Mouse (Mus musculus) embryonic facial prominence, embryonic 14.5 days (tissue): ENCODE results near the gene Syt12. TPM values are rescaled to one million over a fixed set of nuclear protein-coding genes. Genes with fewer than 3 reads are reported as not detected.

Experiments
- ATAC-seq: fragments of 200-750 bp; cut with Nextera tagmentation; 2 replicates; pipeline ENCODE4 v1.8.0; 2017; ENCODE audit warnings: low read depth, moderate number of reproducible peaks, moderate TSS enrichment
- DNase-seq: peaks from one replicate; pipeline ENCODE4 v3.0.0-alpha.2; 2015; ENCODE audit warnings: low spot score
- H3K27ac ChIP-seq: fragments of 300-500 bp; sonication (generic); replicated peaks from 2 replicates; pipeline ENCODE4 v1.5.1; 2014; ENCODE audit warnings: low read depth, mild to moderate bottlenecking, low read length, moderate library complexity
- H3K27me3 ChIP-seq: fragments of 300-500 bp; sonication (generic); replicated peaks from 2 replicates; pipeline ENCODE4 v1.6.1; 2014; ENCODE audit warnings: low read length; ENCODE audit not compliant: control insufficient read depth, insufficient read depth
- H3K36me3 ChIP-seq: fragments of 300-500 bp; sonication (generic); 2 replicates; pipeline ENCODE4 v1.6.1; 2014; ENCODE audit warnings: low read length, mixed read lengths; ENCODE audit not compliant: control insufficient read depth, insufficient read depth
- H3K4me1 ChIP-seq: fragments of 300-500 bp; sonication (generic); 2 replicates; pipeline ENCODE4 v1.6.1; 2014; ENCODE audit warnings: antibody characterized with exemption, low read length; ENCODE audit not compliant: control insufficient read depth, insufficient read depth
- H3K4me2 ChIP-seq: fragments of 300-500 bp; sonication (generic); 2 replicates; pipeline ENCODE4 v1.6.1; 2014; ENCODE audit warnings: low read depth, mild to moderate bottlenecking, low read length, moderate library complexity, mixed read lengths
- H3K4me3 ChIP-seq: fragments of 300-500 bp; sonication (generic); 2 replicates; pipeline ENCODE4 v1.5.1; 2014; ENCODE audit warnings: low read depth, mild to moderate bottlenecking, low read length
- H3K9ac ChIP-seq: fragments of 300-500 bp; sonication (generic); 2 replicates; pipeline ENCODE4 v1.6.1; 2014; ENCODE audit warnings: low read depth, mild to moderate bottlenecking, low read length, moderate library complexity, mixed read lengths
- H3K9me3 ChIP-seq: fragments of 300-500 bp; sonication (generic); 2 replicates; pipeline ENCODE4 v1.6.1; 2016; ENCODE audit warnings: low read length; ENCODE audit not compliant: control insufficient read depth
- WGBS: fragments of 180-500 bp; shearing (Covaris S2); extraction: QIAGEN DNeasy Blood & Tissue Kit; methylation state at CpG from one replicate; pipeline ENCODE4 v1.1.7; 2014; 5-methylcytosine and 5-hydroxymethylcytosine counted together
- polyA plus RNA-seq: library from polyadenylated mRNA; unstranded; fragments of >200 nt; fragmentation: Nextera tagmentation; extraction: Ambion mirVana; gene quantifications from 2 replicates; pipeline ENCODE4 v1.2.1, GENCODE M21; 2014

Syt12 gene
- polyA plus RNA-seq, 1 experiment from 2014 or later = 0.90 TPM

DNA sequence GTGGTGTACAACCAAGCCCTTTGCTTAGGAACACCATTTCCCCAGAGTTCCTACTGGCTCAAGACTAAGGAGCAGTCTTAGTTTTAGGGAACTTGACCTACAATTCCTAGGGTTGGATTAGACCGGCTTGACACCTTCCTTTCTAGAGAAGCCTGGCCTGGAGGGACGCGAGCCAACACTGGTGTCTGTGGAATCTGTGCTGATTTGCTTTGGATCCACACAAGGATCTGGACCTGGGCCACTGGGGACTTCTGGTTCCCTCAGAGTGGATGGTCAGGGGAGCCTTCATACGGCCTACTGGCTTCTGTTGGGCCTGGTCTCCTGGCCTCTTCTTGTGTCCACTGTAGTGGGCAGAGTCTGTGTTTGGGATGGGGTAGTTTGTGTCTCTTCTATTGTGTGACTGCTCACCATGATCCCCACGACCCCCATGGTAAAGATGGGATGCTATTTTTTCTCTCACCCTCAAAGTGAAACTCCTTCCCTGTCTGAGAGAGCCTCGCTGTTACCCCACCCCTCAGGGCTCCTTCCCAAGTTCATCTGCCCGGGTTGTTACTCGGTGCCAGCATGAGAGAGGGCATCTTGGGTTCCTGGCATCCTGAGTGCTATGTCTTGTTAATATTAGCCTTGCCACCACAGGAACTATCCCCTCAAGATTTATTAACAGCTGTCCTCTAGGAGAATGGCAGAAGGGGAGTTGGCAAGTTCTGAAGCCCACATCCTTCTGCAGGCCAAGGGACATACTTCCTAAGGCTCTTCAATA lies 30.4 kb downstream of the Syt12 start:
- no peak overlapping the region for H3K4me3 ChIP-seq
- H3K4me2 ChIP-seq = no peak overlapping the region
- no peaks in the 10 kb centered on the region for H3K36me3 ChIP-seq
- H3K9ac ChIP-seq = no peak overlapping the region
- H3K27ac ChIP-seq = no peak overlapping the region
- no peak for DNase-seq
- no peaks in the 10 kb centered on the region for H3K9me3 ChIP-seq
- WGBS = 88% methylated on average over 8 of the region's 8 CpGs
- H3K4me1 ChIP-seq = peaks cover 5% of the 10 kb centered on the region; the same call in 1 of the 2 replicates
- ATAC-seq = no peak
- no peaks in the 10 kb centered on the region for H3K27me3 ChIP-seq

- H3K36me3 ChIP-seq = no peaks in the 10 kb centered on the region
- H3K27ac ChIP-seq = no peak overlapping the region
- no peak overlapping the region for H3K9ac ChIP-seq
- H3K4me2 ChIP-seq = no peak overlapping the region
- no peak for ATAC-seq
- no peaks in the 10 kb centered on the region for H3K27me3 ChIP-seq
- peak; percentile 70 for DNase-seq
- peaks cover 24% of the 10 kb centered on the region for H3K4me1 ChIP-seq
- H3K4me3 ChIP-seq = no peak overlapping the region
- H3K9me3 ChIP-seq = no peaks in the 10 kb centered on the region
- WGBS = 15% methylated on average over 3 of the region's 3 CpGs
Measured at GRCm38 (mm10) chr19:4442408-4442807, 34.8 kb downstream of the Syt12 start.

DNA sequence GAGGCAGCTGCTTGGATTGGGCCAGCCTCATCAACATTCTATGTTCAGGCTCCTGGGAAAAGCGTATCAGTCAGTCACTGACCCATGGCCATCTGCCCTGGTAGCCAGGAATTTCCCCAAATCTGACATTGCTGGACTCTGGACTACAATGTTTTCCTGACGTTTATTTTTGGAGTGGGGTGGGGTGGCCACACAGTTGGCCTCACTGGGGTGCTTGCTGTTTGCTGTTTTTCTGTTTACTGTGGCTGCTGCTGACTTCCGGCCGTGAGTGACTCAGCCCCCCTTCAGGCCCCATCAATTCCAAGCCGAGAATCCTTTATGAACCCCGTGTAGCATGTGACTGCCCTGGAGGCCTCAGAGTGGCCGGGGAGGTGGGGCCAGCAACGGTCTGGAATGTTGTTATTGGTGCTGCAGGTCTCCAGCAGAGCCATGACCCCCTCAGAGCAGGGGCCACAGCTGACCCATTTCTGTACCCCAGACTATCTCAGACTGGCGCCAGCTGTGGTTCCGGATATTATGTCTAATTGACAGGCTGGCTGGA lies 35.6 kb downstream of the Syt12 start:
- peak; percentile 41; the same call in 1 of the 2 replicates for ATAC-seq

DNA sequence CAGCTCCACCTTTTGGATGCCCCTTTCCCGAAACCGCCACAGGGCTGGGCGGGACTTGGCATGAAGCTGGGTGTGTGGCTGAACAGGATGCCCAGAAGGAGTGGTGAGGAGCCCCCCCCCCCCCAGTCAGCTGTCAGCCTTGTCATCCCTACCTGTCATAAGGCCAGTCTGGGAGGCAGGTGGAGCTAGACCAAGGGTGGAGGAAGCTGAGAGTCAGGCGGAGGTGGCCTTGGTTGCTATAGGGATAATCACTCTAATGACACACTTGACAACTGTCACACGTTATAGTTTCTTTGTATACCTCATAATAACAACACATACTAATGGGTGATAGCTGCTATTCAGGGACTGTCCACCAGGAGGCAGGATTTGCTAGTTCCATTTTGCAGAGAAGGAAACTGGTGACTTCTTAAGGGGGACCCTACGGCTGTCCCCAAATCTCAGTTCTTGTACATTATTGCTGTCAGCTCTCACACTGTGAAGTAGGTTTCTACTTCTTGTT lies 36.1 kb downstream of the Syt12 start:
- Histone ChIP-seq H3K9ac (no peak overlapping the region), H3K27me3 (no peaks in the 10 kb centered on the region), H3K36me3 (no peaks in the 10 kb centered on the region; the same call in 1 of the 2 replicates), H3K4me2 (no peak overlapping the region), H3K27ac (peak overlapping the region; percentile 44; the same call in 1 of the 2 replicates), H3K9me3 (no peaks in the 10 kb centered on the region), H3K4me1 (peaks cover 24% of the 10 kb centered on the region), H3K4me3 (no peak overlapping the region)
- 31% methylated on average over 6 of the region's 6 CpGs for WGBS
- DNase-seq (no peak), ATAC-seq (no peak)

More for the DNA sequence above, 35.6 kb downstream of the Syt12 start:
- WGBS = 22% methylated on average over 10 of the region's 10 CpGs
- peak; percentile 49 for DNase-seq
- Histone ChIP-seq H3K4me3 (no peak overlapping the region), H3K27ac (peak overlapping the region; percentile 44; the same call in 1 of the 2 replicates), H3K4me2 (no peak overlapping the region), H3K36me3 (no peaks in the 10 kb centered on the region), H3K27me3 (no peaks in the 10 kb centered on the region), H3K4me1 (peaks cover 24% of the 10 kb centered on the region), H3K9me3 (no peaks in the 10 kb centered on the region), H3K9ac (no peak overlapping the region)

GRCm38 (mm10) chr19:4440222-4440621 lies 37.0 kb downstream of the Syt12 start:
- ATAC-seq = no peak

GRCm38 (mm10) chr19:4439161-4439801 lies 38.0 kb downstream of the Syt12 start, which contains the start of gene Rhod:
Rhod (minus strand) TSS chr19:4439432.
- Histone ChIP-seq H3K4me3 (peak within 1 kb of the TSS; percentile 75), H3K9me3 (no peaks in the 10 kb centered on the region), H3K4me1 (peaks cover 24% of the 10 kb centered on the region), H3K36me3 (peaks cover 8% of the 10 kb centered on the region), H3K27ac (peak within 1 kb of the TSS; percentile 70), H3K9ac (peak within 1 kb of the TSS; percentile 82), H3K27me3 (no peaks in the 10 kb centered on the region), H3K4me2 (peak within 1 kb of the TSS; percentile 94)
- DNase-seq = peak; percentile 68
- ATAC-seq = peak; percentile 74
- WGBS = under 1% methylated on average over 33 of the region's 51 CpGs

More at GRCm38 (mm10) chr19:4440222-4440621, 37.0 kb downstream of the Syt12 start:
- Histone ChIP-seq H3K9me3 (no peaks in the 10 kb centered on the region), H3K4me2 (peak overlapping the region; percentile 94), H3K4me3 (peak overlapping the region; percentile 75), H3K27ac (no peak overlapping the region), H3K9ac (0 out of 2 replicates have a peak overlapping the region, but pooled peaks have one; percentile 82), H3K36me3 (peaks cover 8% of the 10 kb centered on the region), H3K4me1 (peaks cover 24% of the 10 kb centered on the region), H3K27me3 (no peaks in the 10 kb centered on the region)
- peak; percentile 75 for DNase-seq
- WGBS = 11% methylated on average over 8 of the region's 8 CpGs

GRCm38 (mm10) chr19:4438791-4439160 lies 38.5 kb downstream of the Syt12 start:
- Histone ChIP-seq H3K4me1 (peaks cover 24% of the 10 kb centered on the region), H3K9me3 (no peaks in the 10 kb centered on the region), H3K27ac (peak overlapping the region; percentile 70), H3K4me3 (peak overlapping the region; percentile 75), H3K9ac (peak overlapping the region; percentile 82), H3K27me3 (no peaks in the 10 kb centered on the region), H3K36me3 (peaks cover 8% of the 10 kb centered on the region), H3K4me2 (peak overlapping the region; percentile 94)
- DNase-seq (no peak), ATAC-seq (0 out of 2 replicates have a peak, but pooled peaks have one; percentile 1)
- WGBS = 5% methylated on average over 8 of the region's 8 CpGs

DNA sequence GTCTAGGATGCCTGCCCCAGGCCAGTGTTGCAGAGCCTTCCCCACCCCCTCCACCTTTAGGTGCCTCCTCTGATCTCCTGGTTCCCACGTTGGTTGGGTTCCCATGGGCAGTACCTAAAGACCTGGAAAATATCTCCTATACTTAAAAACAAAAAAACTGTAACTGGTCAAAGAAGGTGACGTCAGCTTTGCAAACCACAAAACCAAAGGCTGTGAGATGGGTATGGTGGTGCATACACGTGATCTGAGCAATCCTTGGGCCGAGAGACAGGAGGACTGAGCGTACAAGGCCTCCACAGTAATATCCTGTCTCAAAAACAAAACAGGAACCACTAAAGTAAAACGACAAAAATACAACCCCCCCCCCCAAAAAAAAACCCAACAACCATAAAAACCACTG lies 39.4 kb downstream of the Syt12 start:
- WGBS = 68% methylated on average over 6 of the region's 6 CpGs
- no peak overlapping the region for H3K27ac ChIP-seq
- peaks cover 8% of the 10 kb centered on the region for H3K36me3 ChIP-seq
- ATAC-seq = no peak
- H3K27me3 ChIP-seq = no peaks in the 10 kb centered on the region
- H3K4me2 ChIP-seq = peak overlapping the region; percentile 94; the same call in 1 of the 2 replicates
- no peak overlapping the region for H3K4me3 ChIP-seq
- no peaks in the 10 kb centered on the region for H3K9me3 ChIP-seq
- peaks cover 24% of the 10 kb centered on the region for H3K4me1 ChIP-seq
- 0 out of 2 replicates have a peak overlapping the region, but pooled peaks have one; percentile 82 for H3K9ac ChIP-seq
- no peak for DNase-seq
